Mouse (Mus musculus) heart, adult 2 months (tissue): ENCODE data around the gene Msantd2.

Experiments used
- CTCF ChIP-seq: fragments of 200-600 bp; IDR thresholded peaks from 2 replicates; pipeline ENCODE4 v1.8.1; 2022; ENCODE audit warnings: antibody characterized with exemption, mild to moderate bottlenecking, moderate library complexity
- POLR2A ChIP-seq: fragments of 200-500 bp; IDR thresholded peaks from 2 replicates; pipeline ENCODE4 v1.6.1; 2011; ENCODE audit warnings: mild to moderate bottlenecking, low read depth, low read length, control low read depth; ENCODE audit not compliant: insufficient read depth

- TF ChIP-seq POLR2A (no peak), CTCF (no peak)
These were observed 52.9 kb downstream of the Msantd2 start for GRCm38 (mm10) chr9:37541851-37542642.
